Mouse (Mus musculus): ENCODE data around the gene Tmem131l.
A peak's percentile ranks its signal among the peaks of the same experiment; 100 is the strongest.

Gene Tmem131l

DNA sequence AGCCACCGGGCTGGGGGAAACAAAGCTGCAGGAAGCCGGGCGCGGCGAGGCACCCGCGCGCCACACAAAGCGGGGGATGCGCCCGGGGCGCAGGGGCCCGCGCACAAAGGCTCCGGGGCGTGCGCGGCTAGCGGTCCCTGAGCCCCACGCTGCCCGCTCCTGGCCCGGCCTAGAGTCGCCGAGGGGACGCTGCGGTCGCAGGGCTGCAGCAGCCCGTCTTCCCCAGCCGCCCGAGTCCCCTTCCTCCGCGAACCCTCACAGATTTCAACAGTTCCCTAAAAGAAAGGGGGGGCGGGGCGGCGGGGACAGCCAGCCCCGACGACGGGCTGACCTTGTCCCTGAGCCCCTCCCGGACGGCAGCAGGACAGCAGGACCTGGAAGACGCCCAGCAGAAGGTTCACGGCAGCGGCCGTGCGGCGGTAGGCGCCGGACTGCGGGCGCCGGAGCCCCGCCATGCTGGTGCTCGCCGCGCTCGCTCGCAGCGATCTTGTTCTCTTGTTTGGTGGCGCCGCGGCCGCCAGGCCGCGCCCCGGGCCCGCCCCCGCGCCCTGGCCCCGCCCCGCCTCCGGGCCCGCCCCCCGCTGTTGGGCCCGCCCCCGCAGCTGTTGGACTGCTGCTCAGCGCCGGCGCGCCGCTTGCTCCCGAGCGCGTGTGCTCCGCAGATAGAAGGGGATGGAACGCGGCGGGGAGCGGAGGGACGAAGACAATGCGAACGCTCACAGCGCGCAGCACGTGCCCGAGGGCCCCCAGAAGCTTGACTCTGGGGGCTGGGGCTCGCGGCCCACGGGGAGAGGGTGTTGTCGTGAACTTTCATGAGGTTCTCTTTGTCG is at the start of gene Tmem131l:
TSS of gene Tmem131l (minus strand) at position 530 of the 830 bp plus-strand sequence.
- peak; percentile 67 for DNase-seq (ENCODE audit: low read depth, low spot score)

DNA sequence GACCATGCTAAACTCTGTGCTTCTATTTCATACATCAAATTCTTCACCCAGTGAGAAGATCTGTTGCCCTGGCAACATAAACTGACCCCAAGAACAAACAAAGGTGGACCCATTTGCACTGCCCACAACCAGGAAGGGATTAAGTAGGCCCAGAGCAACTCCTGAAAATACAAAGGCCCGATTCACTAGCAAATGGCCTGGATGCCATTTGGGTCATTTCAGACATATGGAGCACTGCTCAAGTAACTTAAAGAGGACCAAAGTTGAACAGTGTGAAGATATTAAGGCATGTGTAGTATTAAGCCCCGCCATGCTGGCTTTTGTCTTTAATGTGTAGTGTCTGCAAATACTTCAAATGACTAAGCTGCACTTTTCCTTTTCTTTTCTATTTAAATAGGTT is 46.9 kb upstream of the Tmem131l start:
- no peak for DNase-seq (ENCODE audit: low read depth, low spot score)

DNA sequence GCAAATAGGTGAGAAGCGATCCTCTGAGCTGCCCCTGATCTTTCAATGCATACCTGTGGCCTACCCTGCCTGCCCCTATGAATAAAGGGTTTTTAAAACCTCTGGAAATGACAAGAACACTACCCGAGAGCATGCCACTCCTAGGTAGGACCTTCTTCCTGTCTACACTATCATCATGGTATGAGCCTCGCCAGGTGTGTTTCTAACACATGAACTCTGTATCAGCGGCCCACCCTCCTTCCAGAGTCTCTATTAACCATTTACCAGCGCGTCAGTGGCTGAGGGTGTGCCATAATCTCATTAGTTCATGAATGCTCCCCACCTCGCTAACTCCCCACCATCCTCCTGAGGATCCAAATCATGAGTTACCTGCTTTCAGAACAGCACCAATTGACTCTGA is 46.4 kb upstream of the Tmem131l start:
- no peak for DNase-seq (ENCODE audit: low read depth, low spot score)

GRCm38 (mm10) chr3:84085429-84085828 is 45.5 kb upstream of the Tmem131l start:
- peak; percentile 29 for DNase-seq (ENCODE audit: low read depth, low spot score)

DNA sequence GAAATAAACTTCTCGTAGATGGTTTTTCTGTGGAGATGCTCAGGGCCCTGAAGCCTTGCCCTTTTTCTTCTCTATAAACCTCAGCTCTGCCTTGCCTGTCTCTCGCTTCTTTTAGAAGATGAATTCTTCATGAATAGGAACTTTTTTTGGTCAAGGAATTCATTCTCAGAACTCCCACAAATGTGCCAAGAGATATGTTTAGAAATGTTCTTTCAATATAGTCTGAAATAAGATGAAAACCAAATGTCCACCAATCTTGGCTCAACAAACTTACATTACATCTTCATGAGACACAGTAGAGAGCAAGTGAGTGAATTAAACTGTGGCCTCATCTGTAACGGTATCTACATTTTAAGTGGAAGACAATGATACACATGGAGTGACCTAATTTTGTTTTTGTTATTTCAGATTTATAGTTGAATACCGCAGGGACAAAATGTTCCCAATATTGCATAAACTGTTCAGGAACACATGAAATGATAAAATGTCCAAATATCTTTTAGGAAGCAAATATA is 41.3 kb upstream of the Tmem131l start:
- no peak for DNase-seq (ENCODE audit: low read depth, low spot score)

- DNase-seq (ENCODE audit: low read depth, low spot score), result no peak
Observed at GRCm38 (mm10) chr3:84080074-84080473, 40.1 kb upstream of the Tmem131l start.

GRCm38 (mm10) chr3:84077505-84077904 is 37.5 kb upstream of the Tmem131l start:
- DNase-seq (ENCODE audit: low read depth, low spot score), result no peak

DNA sequence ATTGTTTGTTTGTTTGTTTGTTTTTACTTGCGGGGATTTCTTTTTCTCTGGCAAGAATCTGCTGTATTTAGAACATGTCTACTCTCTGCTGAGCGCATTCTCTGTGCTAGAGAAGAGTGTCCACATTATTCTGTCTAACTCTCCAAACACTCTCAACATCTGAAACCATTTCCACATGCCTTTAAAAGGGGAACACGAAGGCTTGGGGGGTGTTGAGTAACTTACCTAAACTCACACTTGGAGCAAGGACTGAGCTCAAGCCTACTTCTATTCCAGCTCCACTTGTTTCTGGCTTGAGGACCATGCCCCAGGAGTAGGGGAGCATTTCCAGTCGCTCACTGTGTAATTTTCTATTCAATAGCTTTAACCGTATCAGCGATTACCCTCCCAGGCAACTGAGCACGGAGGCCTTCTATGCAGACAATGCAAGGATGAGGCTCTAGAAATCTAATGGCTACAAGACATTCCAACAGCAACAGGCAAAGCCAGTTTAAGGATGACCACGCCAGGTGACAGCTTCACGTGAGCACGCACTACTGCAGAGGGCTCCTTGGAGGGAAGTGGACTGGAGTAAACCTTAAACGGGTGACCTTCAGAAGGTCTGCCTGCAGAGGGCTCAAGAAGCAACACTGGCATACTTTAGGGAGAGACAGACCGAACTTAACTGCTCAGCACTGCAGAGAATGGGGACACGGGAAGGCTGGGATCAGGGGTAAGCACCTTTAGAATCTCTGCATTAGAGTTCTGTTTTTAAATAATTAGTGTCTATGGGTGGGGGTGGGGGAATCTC is 36.8 kb upstream of the Tmem131l start:
- no peak for DNase-seq (ENCODE audit: low read depth, low spot score)

DNA sequence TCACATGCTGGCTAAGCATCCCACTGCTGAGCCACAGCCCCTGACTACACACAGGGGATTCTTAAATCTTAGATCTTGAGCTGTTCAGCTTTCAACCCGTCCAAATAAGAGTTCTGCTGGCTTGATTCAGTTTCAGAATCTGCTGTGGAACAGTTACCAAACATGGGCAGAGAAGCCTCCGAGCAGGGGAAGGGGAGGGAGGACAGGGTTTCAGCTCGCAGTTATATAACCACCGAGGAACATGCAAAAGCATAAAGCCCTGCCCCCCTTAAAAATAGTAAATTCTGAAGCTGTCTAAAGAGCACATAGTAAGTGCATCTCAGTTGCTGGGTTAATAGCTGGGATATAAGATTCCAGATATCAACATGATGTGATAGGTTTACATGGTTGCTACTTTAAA is 35.5 kb upstream of the Tmem131l start:
- DNase-seq (ENCODE audit: low read depth, low spot score), result peak; percentile 30

GRCm38 (mm10) chr3:84074777-84075176 is 34.8 kb upstream of the Tmem131l start:
- no peak for DNase-seq (ENCODE audit: low read depth, low spot score)

- DNase-seq (ENCODE audit: low read depth, low spot score), result no peak
Observed at GRCm38 (mm10) chr3:84071641-84072040, 31.7 kb upstream of the Tmem131l start.

DNA sequence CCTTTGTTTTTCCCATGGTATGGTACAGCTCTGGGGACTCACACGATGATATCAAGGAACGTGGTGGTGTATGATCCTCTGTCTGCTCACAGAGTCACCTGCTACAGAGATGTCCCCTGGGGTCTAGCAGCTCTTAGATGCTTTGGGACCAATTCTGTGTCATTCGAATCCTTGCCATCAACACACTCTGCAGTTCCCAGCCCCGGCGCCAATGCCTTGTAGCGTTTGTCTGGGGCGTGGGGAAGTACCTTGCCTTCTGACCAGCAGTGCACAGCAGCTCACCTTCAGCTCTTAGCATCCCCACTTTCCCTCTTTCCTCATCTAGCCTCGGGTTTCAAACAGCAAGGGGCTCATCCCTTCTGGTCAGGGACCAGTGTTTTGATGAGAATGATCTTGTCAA is 30.8 kb upstream of the Tmem131l start:
- no peak for DNase-seq (ENCODE audit: low read depth, low spot score)

DNA sequence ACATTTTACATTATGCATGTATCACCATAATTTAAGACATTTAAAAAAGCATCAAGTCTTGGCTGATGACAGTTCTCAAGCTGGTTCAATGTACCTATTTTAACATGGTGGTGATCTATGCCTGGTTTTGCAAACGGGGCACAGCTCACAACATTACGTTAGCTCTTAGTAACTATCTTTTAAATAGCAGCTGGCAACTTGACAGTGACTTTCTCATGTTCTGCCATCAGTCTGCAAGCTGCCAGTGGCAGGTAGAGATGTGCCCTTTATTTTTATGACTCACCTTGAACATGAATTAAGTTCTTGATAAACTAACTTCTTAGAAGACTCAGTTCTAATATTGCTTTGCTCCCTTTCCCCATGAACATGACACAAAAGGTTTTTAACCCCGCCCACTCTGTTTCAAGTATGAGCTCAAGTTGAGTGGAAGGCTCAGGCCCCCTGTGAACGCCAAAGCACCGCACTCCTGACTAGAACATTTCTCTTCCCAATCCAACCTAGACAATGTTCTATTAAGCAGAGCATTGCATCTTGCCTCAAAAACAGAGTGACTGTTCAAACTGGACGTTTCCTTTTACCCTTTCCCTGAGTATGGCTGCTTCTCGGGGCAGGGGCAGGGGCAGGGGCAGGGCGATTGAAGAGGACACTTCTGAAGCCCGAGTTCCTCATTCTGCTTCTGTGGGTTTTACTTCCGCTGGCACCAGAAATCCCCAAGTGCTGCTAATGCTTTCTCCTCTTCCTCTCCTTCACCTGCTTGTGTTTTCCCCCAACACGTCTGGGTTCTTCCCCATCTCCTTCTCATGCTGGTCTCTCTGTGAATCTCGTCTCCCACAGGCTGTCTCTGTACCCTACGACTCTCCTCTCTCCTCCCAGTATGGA is 29.1 kb upstream of the Tmem131l start:
- peak; percentile 52 for DNase-seq (ENCODE audit: low read depth, low spot score)

DNA sequence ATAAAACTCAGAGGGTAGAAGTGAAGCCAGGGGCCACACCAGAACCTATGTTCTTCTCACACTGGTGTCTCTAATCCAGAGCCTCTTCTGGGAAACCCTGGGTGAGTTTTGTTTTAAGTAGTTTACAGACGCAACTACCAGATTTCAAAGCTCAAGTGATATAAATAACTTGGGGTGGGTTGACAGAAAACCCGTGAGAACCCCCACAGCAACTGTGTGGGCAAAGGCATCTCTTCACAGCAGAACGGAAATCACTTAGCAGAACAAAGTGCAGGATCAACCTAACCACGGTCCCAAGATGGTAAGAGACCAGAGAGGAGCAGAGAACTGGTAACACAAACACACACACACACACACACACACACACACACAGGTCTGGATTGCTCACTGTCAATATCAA is 25.9 kb upstream of the Tmem131l start:
- no peak for DNase-seq (ENCODE audit: low read depth, low spot score)

GRCm38 (mm10) chr3:84063369-84063914 is 23.5 kb upstream of the Tmem131l start:
- no peak for DNase-seq (ENCODE audit: low read depth, low spot score)

DNA sequence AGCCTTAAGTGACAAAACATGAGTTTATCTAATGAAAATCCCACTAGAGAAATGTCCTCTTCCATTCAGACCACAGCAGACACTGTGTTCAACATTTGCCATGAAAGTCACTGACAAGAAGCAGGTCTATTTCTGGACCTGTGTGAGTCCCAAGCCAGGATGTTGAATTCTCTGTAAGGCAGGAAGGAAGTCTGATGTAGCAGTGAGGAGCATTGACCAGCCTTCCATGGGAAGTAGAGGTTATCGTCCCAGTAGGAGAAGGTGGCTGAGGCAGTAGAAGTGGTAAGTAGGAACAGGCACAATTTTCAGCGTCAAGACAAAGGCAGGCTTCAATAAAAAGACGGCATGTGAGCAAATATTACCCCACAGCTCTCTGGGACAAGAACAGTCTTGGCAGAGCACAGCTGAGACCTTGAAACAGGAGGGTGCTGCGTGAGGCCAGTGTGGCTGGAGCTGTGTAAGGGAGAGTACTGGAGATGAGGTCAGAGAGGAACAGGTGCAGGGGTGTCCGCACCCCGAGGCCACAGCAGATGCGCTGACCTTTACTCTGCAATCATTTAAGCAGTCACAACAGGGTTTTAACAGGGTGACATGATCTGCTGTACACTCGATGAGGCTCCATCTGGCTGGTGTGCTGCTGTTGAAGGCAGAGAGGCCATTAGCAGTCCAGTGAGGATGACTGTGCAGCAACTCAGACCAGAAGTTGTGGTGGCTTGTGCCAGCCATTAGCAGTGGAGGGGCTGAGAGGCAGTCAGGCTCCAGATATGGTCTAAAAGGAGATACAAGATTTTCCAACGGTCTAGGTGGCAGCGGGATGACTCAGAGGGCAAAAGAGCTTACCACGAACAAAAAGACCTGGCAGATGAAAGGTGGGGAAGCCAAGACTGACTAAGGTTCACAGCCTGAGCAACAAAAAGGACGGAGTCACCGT is 21.8 kb upstream of the Tmem131l start:
- peak; percentile 80 for DNase-seq (ENCODE audit: low read depth, low spot score)

- no peak for DNase-seq (ENCODE audit: low read depth, low spot score)
Observed at GRCm38 (mm10) chr3:84060946-84061345, 21.0 kb upstream of the Tmem131l start.

GRCm38 (mm10) chr3:84060128-84060527 is 20.2 kb upstream of the Tmem131l start:
- DNase-seq (ENCODE audit: low read depth, low spot score), result no peak

DNA sequence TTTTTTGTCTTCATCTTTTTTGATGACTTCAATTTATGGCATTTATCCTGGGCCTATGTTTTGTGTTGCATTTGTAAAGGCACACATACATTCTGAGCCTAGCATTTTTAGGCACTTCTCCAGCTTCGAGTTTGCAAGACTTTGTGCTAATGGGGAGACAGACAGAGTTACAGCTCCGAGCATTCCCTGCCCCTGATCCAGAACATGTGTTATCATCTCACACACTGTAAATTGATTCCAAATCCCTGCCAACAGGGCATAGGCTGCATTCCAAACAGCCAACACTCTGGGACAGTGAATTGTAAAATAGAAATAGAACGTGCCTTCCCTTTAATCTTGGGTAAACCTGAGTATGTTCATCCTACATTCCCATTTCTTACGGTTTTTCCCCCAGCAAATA is 19.7 kb upstream of the Tmem131l start:
- no peak for DNase-seq (ENCODE audit: low read depth, low spot score)

DNA sequence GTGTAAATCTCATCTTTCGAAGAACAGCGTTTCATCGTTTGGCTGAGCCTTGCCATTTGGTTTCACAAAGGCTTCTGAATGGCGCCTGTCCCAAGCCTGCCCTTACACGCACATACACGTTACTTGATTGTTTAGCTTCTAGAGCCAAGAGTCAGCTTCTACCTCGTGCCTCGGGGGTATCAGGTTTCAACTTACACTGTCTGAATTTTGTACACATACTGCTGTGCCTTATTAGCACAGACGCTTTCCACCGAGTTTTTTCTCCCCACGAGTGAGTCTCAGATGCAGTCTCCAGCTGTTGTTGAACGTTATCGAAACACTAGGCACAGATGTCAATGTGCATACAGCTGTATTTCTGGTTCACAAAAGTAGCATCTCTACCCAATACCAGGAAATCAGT is 19.3 kb upstream of the Tmem131l start:
- DNase-seq (ENCODE audit: low read depth, low spot score), result no peak

All from skeletal muscle tissue, adult 2 months (tissue).